Mouse (Mus musculus): ENCODE measurements around the gene Spink8.

DNA sequence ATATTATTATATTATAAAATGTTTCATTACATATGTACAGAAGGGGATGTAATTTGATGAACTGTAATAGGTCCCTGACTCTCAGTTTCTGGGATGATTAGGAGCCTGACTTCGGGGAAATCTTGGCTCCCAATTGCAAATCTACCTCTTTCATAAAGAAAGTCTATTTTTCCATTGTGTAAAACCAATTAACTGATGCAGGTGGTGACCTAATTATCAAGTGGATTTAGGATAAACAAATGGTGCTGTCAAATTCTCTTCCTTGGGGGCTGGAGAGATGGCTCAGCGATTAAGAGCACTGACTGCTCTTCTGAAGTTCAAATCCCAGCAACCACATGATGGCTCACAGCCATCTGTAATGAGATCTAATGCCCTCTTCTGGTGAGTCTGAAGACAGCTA, 16.3 kb upstream of the Spink8 start:
- TF ChIP-seq POLR2AphosphoS5 (IDR thresholded peaks at IDR 0.05; ENCODE audit: insufficient replicate concordance, low read depth, low read length) (no peak), CTCF (IDR thresholded peaks at IDR 0.05; ENCODE audit: low read depth, low read length) (no peak), TAL1 (conservative IDR thresholded peaks at IDR 0.05; ENCODE audit: low read depth, low read length) (no peak), GATA1 (IDR thresholded peaks at IDR 0.05; ENCODE audit: borderline replicate concordance, low read length) (no peak), GATA2 (IDR thresholded peaks at IDR 0.05; ENCODE audit: borderline replicate concordance, low read depth, low read length) (no peak)

Measured in G1E (cell line).